Mouse (Mus musculus): ENCODE results near the gene Kif2c. TPM values are rescaled to one million over a fixed set of nuclear protein-coding genes. Genes with fewer than 3 reads are reported as not detected.
"Not testable (repeated sequence)": the region's sequence is repeated elsewhere in the genome, so short reads cannot be mapped to it uniquely, and the experiment has no call there.

Gene Kif2c
- total RNA-seq, 2 experiments from 2014 or later: 1.3 to 1.7 TPM

- DNase-seq (ENCODE audit: low spot score in 2 of 2): peak; percentile 76 to 86
Measured at GRCm38 (mm10) chr4:117189382-117189855, 7.0 kb upstream of the Kif2c start.

- DNase-seq (ENCODE audit: low spot score in 2 of 2): no peak
Measured at GRCm38 (mm10) chr4:117188969-117189368, 6.5 kb upstream of the Kif2c start.

- not testable (repeated sequence) for DNase-seq (ENCODE audit: low spot score in 2 of 2)
Measured at GRCm38 (mm10) chr4:117182759-117183096, 289 bp upstream of the Kif2c start.

DNA sequence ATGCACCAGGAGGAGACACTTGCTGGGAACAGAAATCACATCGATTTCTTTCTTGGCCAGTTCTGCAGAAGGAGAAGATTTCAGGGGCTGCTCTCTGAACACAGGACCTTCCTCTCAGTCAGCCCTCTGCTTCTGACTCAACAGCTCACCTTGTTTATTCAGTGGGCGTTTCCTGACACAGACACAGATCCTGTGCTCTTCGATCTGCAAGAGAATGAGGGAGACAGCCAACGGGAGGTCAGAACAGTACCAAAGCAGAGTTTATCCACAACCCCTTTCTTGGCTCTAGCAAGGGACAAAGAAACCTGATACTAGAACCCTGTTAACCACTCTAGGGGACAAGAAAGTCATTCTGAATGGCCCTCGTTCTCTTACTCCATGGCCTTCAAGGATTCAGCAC lies 12.5 kb downstream of the Kif2c start:
- DNase-seq (ENCODE audit: low spot score in 2 of 2): no peak

- DNase-seq (ENCODE audit: low spot score in 2 of 2): no peak
Measured at GRCm38 (mm10) chr4:117161183-117161582, 21.3 kb downstream of the Kif2c start.

- DNase-seq (ENCODE audit: low spot score in 2 of 2): no peak
Measured at GRCm38 (mm10) chr4:117159666-117160065, 22.8 kb downstream of the Kif2c start.

GRCm38 (mm10) chr4:117156372-117156771 lies 26.1 kb downstream of the Kif2c start:
- no peak for DNase-seq (ENCODE audit: low spot score in 2 of 2)

DNA sequence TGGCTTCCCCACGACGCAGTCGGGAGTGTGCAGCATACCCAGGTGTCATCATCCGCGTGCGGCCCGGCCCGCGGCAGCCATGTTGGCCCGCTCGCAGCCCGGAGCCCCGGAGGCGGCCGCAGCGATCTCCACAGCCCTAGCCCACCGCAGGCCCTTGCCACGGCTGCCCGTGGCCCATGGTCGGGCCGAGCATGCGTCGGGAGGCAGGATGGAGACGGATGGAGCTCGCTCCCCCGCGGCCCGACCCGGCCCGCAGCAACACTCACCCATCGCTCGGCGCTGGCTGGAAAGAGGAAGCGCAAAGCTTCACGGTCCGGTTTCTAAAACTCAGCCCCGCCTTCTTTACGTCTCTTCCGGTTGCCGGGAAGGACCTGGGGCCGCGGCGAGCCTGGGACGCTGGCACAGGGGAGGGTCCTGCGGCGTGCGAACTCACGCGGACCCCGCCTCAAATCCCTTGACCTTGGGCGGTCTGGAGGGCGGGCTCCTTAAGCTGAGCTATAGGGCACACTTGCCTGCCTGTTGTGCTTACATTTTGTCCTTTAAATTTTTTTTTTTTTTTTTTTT lies 26.6 kb downstream of the Kif2c start, which contains the start of gene Rps8:
TSS of gene Rps8 (minus strand) at position 452 of the 564 bp plus-strand sequence.
- DNase-seq (ENCODE audit: low spot score in 2 of 2): peak; percentile 85 to 90

DNA sequence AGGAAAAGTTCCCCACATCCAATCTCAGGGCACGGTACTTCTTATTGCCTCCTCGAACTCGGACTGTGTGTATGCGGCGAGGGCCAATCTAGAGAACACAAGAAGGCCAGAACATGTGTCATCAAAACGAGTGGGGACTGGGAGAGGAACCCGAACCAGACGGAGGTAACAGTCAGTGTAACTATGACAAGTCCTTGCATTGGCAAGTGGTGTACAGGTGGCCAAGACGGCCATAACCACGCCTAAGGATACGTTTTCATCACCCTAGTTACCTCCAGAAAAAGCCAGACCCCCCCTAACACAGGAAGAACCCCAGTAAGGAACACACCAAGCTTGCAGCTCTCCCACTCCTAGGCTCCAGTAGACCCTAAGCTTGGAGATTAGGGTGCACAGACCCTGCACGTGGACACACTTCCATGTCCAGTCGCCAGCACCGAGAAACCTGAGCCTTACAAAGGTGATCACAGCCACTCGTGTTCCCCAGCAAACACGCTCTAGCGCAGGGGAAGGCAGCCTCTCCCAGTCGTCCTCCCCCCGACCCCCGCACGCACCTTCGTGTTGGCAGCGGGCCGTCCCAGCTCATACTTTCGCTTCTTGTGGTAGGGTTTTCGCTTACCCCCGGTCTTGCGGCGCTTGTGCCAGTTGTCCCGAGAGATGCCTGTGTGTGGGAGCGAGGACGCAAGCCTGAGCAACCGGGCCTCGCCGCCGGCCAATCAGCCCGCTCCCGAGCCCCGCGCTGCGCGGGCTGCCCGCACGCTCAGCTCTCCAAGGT lies 27.2 kb downstream of the Kif2c start:
- DNase-seq (ENCODE audit: low spot score in 2 of 2): no peak

- DNase-seq (ENCODE audit: low spot score in 2 of 2): no peak
Measured at GRCm38 (mm10) chr4:117152714-117153113, 29.7 kb downstream of the Kif2c start.

- no peak for DNase-seq (ENCODE audit: low spot score in 2 of 2)
Measured at GRCm38 (mm10) chr4:117151416-117151815, 31.0 kb downstream of the Kif2c start.

- no peak for DNase-seq (ENCODE audit: low spot score in 2 of 2)
Measured at GRCm38 (mm10) chr4:117150212-117150733, 32.2 kb downstream of the Kif2c start.

GRCm38 (mm10) chr4:117149291-117150211 lies 32.9 kb downstream of the Kif2c start:
- DNase-seq (ENCODE audit: low spot score in 2 of 2): no peak

- DNase-seq (ENCODE audit: low spot score in 2 of 2): no peak
Measured at GRCm38 (mm10) chr4:117148815-117149214, 33.6 kb downstream of the Kif2c start.

DNA sequence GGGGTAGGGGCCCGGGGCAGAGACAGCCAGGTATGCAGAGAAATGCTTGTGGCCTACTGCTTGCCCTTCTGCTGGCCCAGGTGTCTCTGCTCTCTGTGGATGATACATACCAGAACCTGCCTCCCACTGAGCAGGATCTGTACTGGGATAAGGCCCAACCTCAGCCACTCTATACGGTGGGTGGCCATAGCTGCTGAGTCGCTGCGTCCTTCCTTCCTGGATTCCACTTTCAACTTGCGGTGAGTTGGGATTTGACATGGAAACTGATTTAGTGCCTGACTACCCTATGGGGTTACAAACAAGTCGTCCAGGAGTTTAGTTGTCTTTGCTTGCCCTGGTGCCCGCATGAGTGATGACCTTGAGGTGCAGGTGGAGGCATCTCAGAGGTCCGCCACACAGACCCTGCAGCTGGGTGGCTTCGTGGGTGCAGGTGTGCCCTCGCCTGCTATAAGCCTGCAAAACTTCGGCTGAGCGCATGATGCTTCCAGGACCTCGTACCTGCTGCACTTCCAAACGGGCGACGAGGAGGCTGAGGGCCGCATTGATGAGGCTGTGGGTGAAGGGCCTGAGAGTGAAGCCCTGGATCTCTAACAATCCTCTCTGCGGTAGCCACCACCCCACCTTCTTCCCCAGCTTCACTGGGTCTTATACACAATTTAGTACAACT lies 34.3 kb downstream of the Kif2c start:
- DNase-seq (ENCODE audit: low spot score in 2 of 2): no peak

- peak; percentile 62 to 77 for DNase-seq (ENCODE audit: low spot score in 2 of 2)
Measured at GRCm38 (mm10) chr4:117146176-117146575, 36.3 kb downstream of the Kif2c start.

- DNase-seq (ENCODE audit: low spot score in 2 of 2): no peak
Measured at GRCm38 (mm10) chr4:117145248-117145647, 37.2 kb downstream of the Kif2c start.

GRCm38 (mm10) chr4:117143023-117143422 lies 39.4 kb downstream of the Kif2c start:
- DNase-seq (ENCODE audit: low spot score in 2 of 2): no peak

- DNase-seq (ENCODE audit: low spot score in 2 of 2): no peak
Measured at GRCm38 (mm10) chr4:117140613-117141012, 41.8 kb downstream of the Kif2c start.

DNA sequence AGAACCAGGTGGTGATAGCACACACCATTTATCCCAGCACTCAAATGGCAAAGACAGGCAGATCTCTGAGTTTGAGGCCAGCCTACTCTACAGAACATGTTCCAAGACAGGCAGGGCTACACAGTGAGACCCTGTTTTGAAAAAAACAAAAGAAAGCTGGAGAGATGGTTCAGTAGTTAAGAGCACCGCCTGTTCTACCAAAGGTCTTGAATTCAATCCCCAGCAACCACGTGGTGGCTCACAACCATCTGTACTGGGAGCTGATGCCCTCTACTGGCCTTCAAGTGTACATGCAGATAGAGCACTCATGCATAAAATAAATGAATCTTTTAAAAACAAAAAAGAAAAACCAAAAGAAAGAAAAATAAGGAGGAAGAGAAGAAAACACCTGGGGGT lies 43.2 kb downstream of the Kif2c start:
- DNase-seq (ENCODE audit: low spot score in 2 of 2): peak in 1 of 2 experiments; percentile 53
